Mouse (Mus musculus) heart, postnatal 36 days (tissue): ENCODE measurements around the gene Rasa3. TPM values are rescaled to one million over a fixed set of nuclear protein-coding genes. Genes with fewer than 3 reads are reported as not detected.

ENCODE experiments used
- DNase-seq, 2 experiments: peaks; one replicate each; pipeline ENCODE4 v3.0.0; 2021 to 2022
- intact Hi-C: fragments of 180-260 bp; cut with DNase I; formaldehyde crosslinking; loops from one replicate; pipeline ENCODE4 v1.15.1; 2025
- total RNA-seq, 2 experiments: library from RNA; stranded (reverse); gene quantifications; 2 replicates each; pipeline ENCODE4 v1.2.3; 2021

Rasa3 gene
- total RNA-seq, 2 experiments from 2014 or later = 18.0 to 21.1 TPM

DNA sequence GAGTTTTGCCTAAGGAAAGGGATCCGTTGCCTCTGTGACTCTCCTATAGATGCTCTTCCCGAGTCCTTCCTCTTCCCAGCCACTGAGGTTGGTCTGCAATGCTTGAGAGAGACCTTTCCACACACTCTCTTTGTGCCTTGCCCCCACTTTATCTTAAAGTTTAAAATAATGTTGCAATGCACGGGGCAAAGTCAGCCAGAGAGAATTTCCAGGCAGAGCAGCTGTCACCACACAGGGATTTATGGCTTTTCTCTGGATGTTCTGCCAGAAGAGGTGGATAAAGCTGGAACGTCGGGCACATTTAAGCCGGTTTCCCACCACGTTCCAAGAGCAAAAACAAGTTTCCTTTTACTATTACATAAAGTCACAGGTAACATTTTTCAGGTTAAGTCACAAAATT is 156.0 kb downstream of the Rasa3 start:
- no peak for DNase-seq
- intact Hi-C loops = no loop called here

DNA sequence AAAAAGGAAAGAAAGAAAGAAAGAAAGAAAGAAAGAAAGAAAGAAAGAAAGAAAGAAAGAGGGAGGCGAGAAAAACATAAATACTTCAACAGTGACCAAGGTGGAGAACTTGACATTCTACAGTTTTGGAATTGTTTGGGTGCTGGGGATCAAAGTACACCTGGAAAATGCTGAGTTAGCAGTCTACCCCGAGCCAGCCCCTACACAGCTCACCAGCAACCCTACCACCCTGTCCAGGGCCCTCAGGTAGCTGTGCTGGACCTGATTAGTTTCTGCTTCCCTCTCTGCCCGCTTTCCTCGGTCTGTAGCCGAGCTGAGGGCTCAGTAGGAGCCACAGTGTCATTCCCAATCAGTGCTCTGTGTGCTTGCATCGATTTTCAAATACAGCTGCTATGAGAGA is 157.1 kb downstream of the Rasa3 start:
- DNase-seq = no peak
- intact Hi-C loops = no loop called here

DNA sequence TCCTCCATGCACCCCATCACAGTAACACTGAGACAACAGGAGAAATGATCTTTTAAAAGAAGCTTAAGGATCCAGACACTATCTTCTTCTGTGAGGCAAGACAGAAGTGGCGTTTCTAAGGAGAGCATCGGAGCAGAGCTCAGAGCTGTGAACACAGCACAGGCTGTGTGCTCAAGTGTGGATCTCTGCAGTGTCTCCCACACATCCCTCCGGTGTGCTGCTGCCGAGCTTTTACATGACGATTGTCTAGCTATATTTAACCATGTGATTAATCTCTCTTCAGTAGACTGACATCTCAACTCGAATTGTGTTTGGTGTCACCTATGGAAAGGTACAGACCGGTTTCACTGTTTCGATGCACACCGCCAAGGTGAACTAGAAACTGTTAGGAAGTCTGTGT is 157.9 kb downstream of the Rasa3 start:
- intact Hi-C loops = no loop called here
- DNase-seq = no peak

DNA sequence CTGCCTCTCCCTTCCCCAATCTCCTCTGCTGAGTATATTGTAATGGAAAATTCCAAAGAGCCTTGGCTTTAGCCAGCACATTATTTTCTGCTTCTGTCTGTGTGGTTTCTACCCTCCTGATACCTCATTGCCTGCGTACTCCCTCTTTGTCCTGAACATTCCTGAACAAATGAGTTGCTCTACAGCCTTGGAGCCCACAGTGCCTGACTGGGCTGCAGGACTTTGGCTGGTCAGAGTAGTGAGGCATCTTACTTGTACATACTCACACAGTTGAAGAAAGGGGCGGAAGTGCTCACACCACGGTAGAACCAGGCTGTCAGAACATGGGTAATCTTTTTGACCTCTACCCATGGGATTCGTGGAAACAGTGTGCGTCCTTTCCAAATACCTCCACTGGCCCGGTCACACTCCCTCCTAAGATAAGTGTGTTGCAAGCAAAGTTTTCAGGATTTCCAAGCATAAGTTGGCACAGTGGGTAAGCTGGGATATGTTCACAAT is 160.1 kb downstream of the Rasa3 start:
- no peak for DNase-seq
- intact Hi-C loops = no loop called here

Other genes with a start within 250 kb of the Rasa3 start
- gene Tmem255b, start 242.4 kb downstream of the Rasa3 start, total RNA-seq = 1 to 10 TPM; 6.3 to 6.7 TPM
- 100 to 1,000 TPM; 117 to 135 TPM for gene Gas6, start 183.1 kb downstream of the Rasa3 start, total RNA-seq
- not detected for gene 1700029H14Rik, start 115.1 kb downstream of the Rasa3 start, total RNA-seq
- not detected for gene Cfap97d2, start 28.3 kb upstream of the Rasa3 start, total RNA-seq
- 10 to 100 TPM; 31.9 to 33.6 TPM for gene Cdc16, start 80.1 kb upstream of the Rasa3 start, total RNA-seq
- 1 to 10 TPM; 7.9 to 8.3 TPM for gene Upf3a, start 108.0 kb upstream of the Rasa3 start, total RNA-seq
- gene AF366264, start 160.8 kb upstream of the Rasa3 start, total RNA-seq = not detected
- 1 to 10 TPM; 7.1 to 7.9 TPM for gene Champ1, start 192.0 kb upstream of the Rasa3 start, total RNA-seq
- 10 to 100 TPM; 11.8 to 11.9 TPM for gene Coprs, start 212.7 kb upstream of the Rasa3 start, total RNA-seq